Mouse (Mus musculus) ZHBTc4 (cell line): ENCODE data around the gene Tubgcp4.

Experiments used
- DNase-seq: peaks from one replicate; pipeline ENCODE4 v3.0.0-alpha.2; 2011; ENCODE audit warnings: low read depth, low spot score

The Tubgcp4 gene

GRCm38 (mm10) chr2:121204276-121204675 lies 33.8 kb downstream of the Tubgcp4 start:
- DNase-seq: no peak

DNA sequence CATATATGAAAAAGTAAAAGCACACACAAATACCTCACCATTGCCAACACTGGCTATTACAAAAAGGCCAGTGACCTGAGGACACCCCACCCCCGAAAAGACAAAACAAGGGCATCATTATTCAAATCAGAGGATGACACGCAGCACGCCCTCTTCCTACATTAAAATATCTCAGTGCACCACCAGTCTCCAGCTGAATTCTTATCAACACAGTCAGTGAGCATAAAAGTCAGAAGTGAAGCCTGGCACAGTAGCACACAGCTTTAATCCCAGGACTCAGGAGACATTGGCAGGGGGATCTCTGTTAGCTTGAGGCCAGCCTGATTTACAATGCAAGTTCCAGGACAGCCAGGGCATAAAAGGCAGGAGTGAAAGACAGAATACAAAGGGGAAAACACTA lies 36.1 kb downstream of the Tubgcp4 start:
- no peak for DNase-seq

DNA sequence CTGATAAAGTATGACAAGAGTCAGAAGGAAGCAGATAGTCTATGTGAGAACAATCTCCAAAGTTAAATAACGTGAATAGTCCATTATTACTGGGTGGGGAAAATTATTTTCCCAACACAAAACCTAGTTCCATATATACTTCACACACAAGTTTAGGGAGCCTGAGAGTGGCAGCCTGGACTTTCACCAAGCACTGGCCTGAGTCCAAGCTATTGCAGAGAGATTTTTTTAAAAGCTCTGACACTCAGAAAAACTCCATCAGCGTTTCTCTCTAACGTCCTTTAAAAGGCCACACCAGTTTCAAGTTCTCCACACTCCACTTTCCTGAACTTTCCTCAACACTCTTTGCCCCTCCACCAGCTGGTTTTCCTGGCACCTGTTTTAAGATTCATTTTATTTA lies 44.0 kb downstream of the Tubgcp4 start:
- DNase-seq: no peak

GRCm38 (mm10) chr2:121219177-121219576 lies 48.7 kb downstream of the Tubgcp4 start:
- DNase-seq: no peak

GRCm38 (mm10) chr2:121219994-121220393 lies 49.5 kb downstream of the Tubgcp4 start:
- DNase-seq: no peak

GRCm38 (mm10) chr2:121223010-121223409 lies 52.6 kb downstream of the Tubgcp4 start:
- peak; percentile 23 for DNase-seq

- DNase-seq: no peak
Measured at GRCm38 (mm10) chr2:121228135-121228534, 57.7 kb downstream of the Tubgcp4 start.

GRCm38 (mm10) chr2:121235460-121236072 lies 65.1 kb downstream of the Tubgcp4 start:
- no peak for DNase-seq

DNA sequence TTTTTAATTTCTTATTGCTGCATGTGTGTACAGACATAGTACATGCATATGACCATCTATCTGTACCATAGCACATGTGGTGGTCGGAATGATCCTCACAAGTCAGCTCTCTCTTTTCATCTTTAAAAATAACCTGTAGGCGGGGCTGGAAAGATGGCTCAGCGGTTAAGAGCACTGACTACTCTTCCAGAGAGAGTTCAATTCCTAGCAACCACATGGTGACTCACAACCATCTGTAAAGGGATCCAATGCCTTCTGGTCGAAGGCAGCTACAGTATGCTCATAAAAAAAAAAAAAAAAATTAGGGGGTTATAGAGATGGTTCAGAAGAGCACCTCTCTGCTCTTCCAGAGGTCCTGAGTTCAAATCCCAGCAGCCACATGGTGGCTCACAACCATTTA lies 69.0 kb downstream of the Tubgcp4 start:
- no peak for DNase-seq

- no peak for DNase-seq
Measured at GRCm38 (mm10) chr2:121244099-121244498, 73.6 kb downstream of the Tubgcp4 start.
